Mouse (Mus musculus) G1E (cell line): ENCODE measurements at regions not wholly inside any gene's neighbourhood (a gene's known extent, or its start where the extent isn't known, plus 50 kb on each side); places are given as distances from the start of the nearest gene placed in this dataset.

Source experiments
- ATAC-seq: 2 replicates; pipeline ENCODE4 v1.8.0; 2016; ENCODE audit warnings: mild to moderate bottlenecking; ENCODE audit not compliant: insufficient number of reproducible peaks, poor library complexity, low FRiP score, severe bottlenecking; ENCODE audit errors: extremely low read depth
- DNase-seq: peaks from one replicate; pipeline ENCODE4 v3.0.0; 2012; ENCODE audit warnings: low spot score
- H3K27me3 ChIP-seq: 2 replicates; pipeline ENCODE4 v1.6.1; 2012; ENCODE audit warnings: mild to moderate bottlenecking, low read length, inconsistent platforms; ENCODE audit not compliant: insufficient read depth
- H3K36me3 ChIP-seq: replicated peaks from 2 replicates; pipeline ENCODE3; 2012; ENCODE audit warnings: mild to moderate bottlenecking, inconsistent platforms
- H3K4me1 ChIP-seq: 2 replicates; pipeline ENCODE4 v1.6.1; 2012; ENCODE audit warnings: low read depth, low read length, inconsistent platforms, mixed read lengths; ENCODE audit not compliant: insufficient read depth
- H3K4me3 ChIP-seq: 2 replicates; pipeline ENCODE4 v1.5.1; 2012; ENCODE audit warnings: low read depth, mild to moderate bottlenecking, inconsistent platforms, low read length, moderate library complexity, mixed read lengths
- H3K9me3 ChIP-seq: replicated peaks from 2 replicates; pipeline ENCODE4 v1.6.1; 2012; ENCODE audit warnings: inconsistent platforms
- CTCF ChIP-seq: IDR thresholded peaks from 2 replicates; pipeline ENCODE4 v1.5.1; 2012; ENCODE audit warnings: low read depth, low read length, inconsistent platforms, mixed read lengths
- GATA1 ChIP-seq: IDR thresholded peaks from 2 replicates; pipeline ENCODE4 v1.6.1; 2012; ENCODE audit warnings: borderline replicate concordance, low read length, inconsistent platforms, mixed read lengths
- GATA2 ChIP-seq: IDR thresholded peaks from 2 replicates; pipeline ENCODE4 v1.6.1; 2012; ENCODE audit warnings: low read depth, low read length, inconsistent platforms, borderline replicate concordance
- POLR2AphosphoS5 ChIP-seq: IDR thresholded peaks from 2 replicates; pipeline ENCODE4 v1.6.1; 2012; ENCODE audit warnings: low read depth, low read length, inconsistent platforms; ENCODE audit not compliant: insufficient replicate concordance
- TAL1 ChIP-seq: conservative IDR thresholded peaks from 2 replicates; pipeline ENCODE4 v1.6.1; 2012; ENCODE audit warnings: low read depth, low read length, inconsistent platforms, mixed read lengths

DNA sequence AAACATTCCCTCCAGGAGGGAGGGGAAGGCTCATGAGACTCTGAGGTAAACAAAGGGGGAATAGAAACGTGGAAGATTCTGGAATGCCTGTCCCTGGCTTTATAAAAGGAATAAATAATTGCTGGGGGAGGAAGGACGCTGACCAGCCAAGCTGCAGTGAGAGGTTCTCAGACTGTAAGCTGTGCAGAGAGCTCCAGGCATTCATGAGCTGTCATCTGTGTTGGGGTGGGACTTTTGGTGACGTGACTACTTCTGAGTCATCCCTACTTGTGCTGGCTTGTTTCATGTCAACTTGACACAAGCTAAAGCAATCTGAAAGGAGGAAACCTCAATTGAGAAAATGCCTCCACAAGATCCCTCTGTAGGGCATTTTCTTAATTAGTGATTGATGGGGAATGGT, 246.9 kb downstream of the Sp3 start:
- Histone ChIP-seq H3K36me3 (no peaks in the 10 kb centered on the region), H3K4me3 (no peak overlapping the region), H3K9me3 (no peaks in the 10 kb centered on the region), H3K27me3 (peaks cover 28% of the 10 kb centered on the region), H3K4me1 (peaks cover 4% of the 10 kb centered on the region; the same call in 1 of the 2 replicates)
- no peak for DNase-seq
- ATAC-seq: no peak
- TF ChIP-seq TAL1 (no peak), GATA2 (no peak), POLR2AphosphoS5 (no peak), CTCF (no peak), GATA1 (no peak)

GRCm38 (mm10) chr2:72735035-72735434, 245.2 kb downstream of the Sp3 start:
- ATAC-seq: no peak
- Histone ChIP-seq H3K4me1 (no peaks in the 10 kb centered on the region; the same call in 1 of the 2 replicates), H3K9me3 (no peaks in the 10 kb centered on the region), H3K27me3 (peaks cover 35% of the 10 kb centered on the region), H3K36me3 (no peaks in the 10 kb centered on the region), H3K4me3 (no peak overlapping the region)
- no peak for DNase-seq
- TF ChIP-seq CTCF (no peak), GATA1 (no peak), GATA2 (no peak), TAL1 (no peak), POLR2AphosphoS5 (no peak)

- peaks cover 44% of the 10 kb centered on the region for H3K27me3 ChIP-seq
- H3K36me3 ChIP-seq: no peaks in the 10 kb centered on the region
- DNase-seq: no peak
- H3K9me3 ChIP-seq: no peaks in the 10 kb centered on the region
- TF ChIP-seq GATA2 (no peak), TAL1 (no peak)
- no peak overlapping the region for H3K4me3 ChIP-seq
- no peak for ATAC-seq
- peaks cover 12% of the 10 kb centered on the region for H3K4me1 ChIP-seq
These were observed 243.6 kb downstream of the Sp3 start for GRCm38 (mm10) chr2:72736685-72737084.

- DNase-seq (no peak), ATAC-seq (no peak)
- H3K36me3 ChIP-seq: no peaks in the 10 kb centered on the region
- H3K27me3 ChIP-seq: peaks cover 44% of the 10 kb centered on the region
- no peak overlapping the region for H3K4me3 ChIP-seq
- H3K9me3 ChIP-seq: no peaks in the 10 kb centered on the region
- peaks cover 17% of the 10 kb centered on the region for H3K4me1 ChIP-seq
- no peak for TF ChIP-seq CTCF
- no peak for TF ChIP-seq GATA2
- TF ChIP-seq GATA1: no peak
- TF ChIP-seq TAL1: no peak
- TF ChIP-seq POLR2AphosphoS5: no peak
These were observed 239.6 kb downstream of the Sp3 start for GRCm38 (mm10) chr2:72740391-72741361.

DNA sequence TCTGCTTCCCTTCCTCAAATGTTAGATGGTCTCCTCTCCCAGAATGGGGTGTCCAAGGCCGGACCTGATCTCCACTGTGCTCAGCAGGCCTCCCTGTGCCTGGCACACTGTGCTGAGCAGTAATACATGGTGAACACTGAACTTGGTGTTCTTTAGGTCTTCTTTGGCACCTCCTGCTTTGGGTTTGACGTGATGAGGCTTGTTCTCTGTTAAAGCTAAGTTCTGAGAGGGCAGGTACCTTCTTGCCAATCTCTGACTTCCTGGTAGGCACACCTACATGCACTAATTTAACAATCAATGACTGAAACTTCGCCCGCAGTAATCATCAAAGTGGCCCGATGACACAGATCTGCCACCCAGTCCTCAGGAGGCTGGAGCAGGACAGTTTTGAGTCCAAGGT, 238.5 kb downstream of the Sp3 start:
- Histone ChIP-seq H3K4me1 (peaks cover 21% of the 10 kb centered on the region), H3K27me3 (peaks cover 44% of the 10 kb centered on the region), H3K4me3 (no peak overlapping the region), H3K9me3 (no peaks in the 10 kb centered on the region), H3K36me3 (no peaks in the 10 kb centered on the region)
- ATAC-seq (no peak), DNase-seq (no peak)
- TF ChIP-seq GATA1 (no peak), POLR2AphosphoS5 (no peak), GATA2 (no peak)

GRCm38 (mm10) chr2:72743651-72744050, 236.6 kb downstream of the Sp3 start:
- Histone ChIP-seq H3K36me3 (no peaks in the 10 kb centered on the region), H3K4me3 (no peak overlapping the region), H3K27me3 (peaks cover 39% of the 10 kb centered on the region), H3K9me3 (no peaks in the 10 kb centered on the region), H3K4me1 (peaks cover 37% of the 10 kb centered on the region)
- DNase-seq (no peak), ATAC-seq (no peak)
- TF ChIP-seq CTCF (no peak), GATA2 (no peak), TAL1 (no peak), GATA1 (no peak), POLR2AphosphoS5 (no peak)
